Mouse (Mus musculus) heart, adult 2 months (tissue): ENCODE measurements around the gene Ghitm.

ENCODE experiments used
- EP300 ChIP-seq: fragments of 200-500 bp; IDR thresholded peaks from 2 replicates; pipeline ENCODE4 v1.6.1; 2011; ENCODE audit warnings: low read depth, low read length, control low read depth; ENCODE audit not compliant: insufficient read depth
- POLR2A ChIP-seq: fragments of 200-500 bp; IDR thresholded peaks from 2 replicates; pipeline ENCODE4 v1.6.1; 2011; ENCODE audit warnings: mild to moderate bottlenecking, low read depth, low read length, control low read depth; ENCODE audit not compliant: insufficient read depth

- TF ChIP-seq POLR2A = no peak
- TF ChIP-seq EP300 = no peak
Measured at GRCm38 (mm10) chr14:37154391-37154790, 19.3 kb upstream of the Ghitm start.
